24 mouse cellular contexts compared by ENCODE assay signal in genomic region chr10:128878811-128879210, GRCm38 (mm10). TPM values are rescaled to one million over a fixed set of nuclear protein-coding genes. Genes with fewer than 3 reads are reported as not detected.
DNase-seq lines count a peak whose midpoint lies in the region; TF ChIP-seq lines count a peak whose summit lies in the region.
"Had no signal": no experiment of that assay in that cellular context is flagged by ENCODE, and none has a peak within 500 bp of the region (broad histone marks: within the 10 kb centered on the region; RNA-seq: fewer than 3 reads in every experiment).

No protein-coding gene starts in this region.

- no peak for TF ChIP-seq POLR2A in testis, adult 2 months (IDR thresholded peaks at IDR 0.05; ENCODE audit: control insufficient read depth, low read depth, low read length)

- no peaks in the 10 kb centered on the region for H3K36me3 ChIP-seq in testis, adult 2 months (ENCODE audit: control insufficient read depth, insufficient read depth, low read length)

- DNase-seq in adrenal gland, adult 2 months = peak; percentile 67
- DNase-seq in adrenal gland, postnatal 25 days = no peak
- DNase-seq in testis, postnatal 14 days (ENCODE audit: low spot score) = no peak
- peak; percentile 59 to 69 for DNase-seq in adrenal gland, postnatal 36 days
- DNase-seq in urinary bladder, postnatal 10 days (ENCODE audit: low spot score) = no peak
- no peak for DNase-seq in left cerebral cortex, adult 2 months (ENCODE audit: extremely low spot score in 1 of 2, low spot score in 2 of 2)
- DNase-seq: B cell, adult 2 months; cerebellum, adult 11-12 months; cerebellum, adult 8-10 months; cerebellum, postnatal 10 days; cerebellum, postnatal 36 days; embryo, embryonic 11 days; forebrain, postnatal 0 days; gastrocnemius, adult 2 months; gastrocnemius, postnatal 25 days had no signal

- H3K27ac ChIP-seq in testis, adult 2 months (ENCODE audit: control insufficient read depth, insufficient read depth, low read depth, low read length) = peak overlapping the region; percentile 32; the same call in 1 of the 2 replicates
- H3K27ac ChIP-seq in left cerebral cortex, adult 2 months = no peak overlapping the region
- H3K27ac ChIP-seq: embryonic facial prominence, embryonic 10.5 days; embryonic facial prominence, embryonic 13.5 days; forebrain, embryonic 10.5 days; gastrocnemius, adult 2 months; hindbrain, embryonic 12.5 days; hindbrain, embryonic 15.5 days had no signal

- TF ChIP-seq CTCF in testis, adult 2 months (IDR thresholded peaks at IDR 0.05; ENCODE audit: control insufficient read depth, insufficient read depth, insufficient replicate concordance, low read depth, low read length) = no peak
- no peak for TF ChIP-seq CTCF in left cerebral cortex, adult 2 months (IDR thresholded peaks at IDR 0.05)

- no peak overlapping the region for H3K4me3 ChIP-seq in testis, adult 2 months (ENCODE audit: control insufficient read depth, low read depth, low read length)
- H3K4me3 ChIP-seq in left cerebral cortex, adult 2 months = no peak overlapping the region
- H3K4me3 ChIP-seq: embryonic facial prominence, embryonic 10.5 days; embryonic facial prominence, embryonic 13.5 days; forebrain, embryonic 10.5 days; gastrocnemius, adult 2 months; hindbrain, embryonic 12.5 days; hindbrain, embryonic 15.5 days had no signal

- intact Hi-C loops in left cerebral cortex, adult 2 months (cut with DNase I) = no loop called here

- H3K27me3 ChIP-seq in testis, adult 2 months (ENCODE audit: control insufficient read depth, insufficient read depth, low read length) = no peaks in the 10 kb centered on the region
- H3K27me3 ChIP-seq: CH12.LX; embryonic facial prominence, embryonic 13.5 days; hindbrain, embryonic 12.5 days; hindbrain, embryonic 15.5 days; Patski had no signal

- no peaks in the 10 kb centered on the region; the same call in 1 of the 2 replicates for H3K4me1 ChIP-seq in testis, adult 2 months (ENCODE audit: control insufficient read depth, insufficient read depth, low read length)
- H3K4me1 ChIP-seq: embryonic facial prominence, embryonic 10.5 days; embryonic facial prominence, embryonic 13.5 days; hindbrain, embryonic 12.5 days; hindbrain, embryonic 15.5 days had no signal

RNA-seq across cellular contexts. Expression of gene Gdf11, which starts 12.7 kb away (rescaled TPM):
- 1 to 10 TPM; 1.8 to 2.3 TPM for total RNA-seq in adrenal gland, adult 2 months (2021)
- 0.55 and 0.99 TPM in 2 replicates for polyA plus RNA-seq in adrenal gland, adult 2 months (2012; rRNA removed)
- total RNA-seq in adrenal gland, postnatal 25 days (2021) = 1.5 and 1.9 TPM in 2 replicates
- polyA plus RNA-seq in testis, adult 2 months (2012; rRNA removed) = 0.82 and 0.93 TPM in 2 replicates
- total RNA-seq in adrenal gland, postnatal 36 days (2021) = 1 to 10 TPM; 1.7 to 2.3 TPM
- 10 to 100 TPM; 13.1 to 15.3 TPM for total RNA-seq in left cerebral cortex, adult 2 months (2021)

RNA-seq across cellular contexts. Expression of gene Cd63, which starts 22.0 kb away (rescaled TPM):
- 100 to 1,000 TPM; 279 to 433 TPM for total RNA-seq in adrenal gland, adult 2 months (2021)
- 38.2 and 44.2 TPM in 2 replicates for polyA plus RNA-seq in adrenal gland, adult 2 months (2012; rRNA removed)
- 238 and 302 TPM in 2 replicates for total RNA-seq in adrenal gland, postnatal 25 days (2021)
- polyA plus RNA-seq in testis, adult 2 months (2012; rRNA removed) = 28.8 and 30.9 TPM in 2 replicates
- total RNA-seq in adrenal gland, postnatal 36 days (2021) = 100 to 1,000 TPM; 285 to 398 TPM
- total RNA-seq in left cerebral cortex, adult 2 months (2021) = 10 to 100 TPM; 63.7 to 73.3 TPM
- total RNA-seq: CH12.LX had no signal

RNA-seq across cellular contexts. Expression of gene Rdh5, which starts 43.9 kb away (rescaled TPM):
- 10 to 100 TPM; 11.2 to 15.9 TPM for total RNA-seq in adrenal gland, adult 2 months (2021)
- 24.3 and 29.3 TPM in 2 replicates for polyA plus RNA-seq in adrenal gland, adult 2 months (2012; rRNA removed)
- 7.7 and 15.9 TPM in 2 replicates for total RNA-seq in adrenal gland, postnatal 25 days (2021)
- polyA plus RNA-seq in testis, adult 2 months (2012; rRNA removed) = 7.5 and 8.9 TPM in 2 replicates
- total RNA-seq in adrenal gland, postnatal 36 days (2021) = 10 to 100 TPM; 12.0 to 14.0 TPM
- 1 to 10 TPM; 6.5 to 7.4 TPM for total RNA-seq in left cerebral cortex, adult 2 months (2021)

RNA-seq across cellular contexts. Expression of gene Bloc1s1, which starts 45.0 kb away (rescaled TPM):
- total RNA-seq in adrenal gland, adult 2 months (2021) = 100 to 1,000 TPM; 174 to 223 TPM
- polyA plus RNA-seq in adrenal gland, adult 2 months (2012; rRNA removed) = 99.2 and 115 TPM in 2 replicates
- 189 and 195 TPM in 2 replicates for total RNA-seq in adrenal gland, postnatal 25 days (2021)
- 97.9 and 108 TPM in 2 replicates for polyA plus RNA-seq in testis, adult 2 months (2012; rRNA removed)
- 100 to 1,000 TPM; 187 to 198 TPM for total RNA-seq in adrenal gland, postnatal 36 days (2021)
- total RNA-seq in left cerebral cortex, adult 2 months (2021) = 10 to 100 TPM; 78.8 to 80.8 TPM

RNA-seq across cellular contexts. Expression of gene Itga7, which starts 54.8 kb away (rescaled TPM):
- total RNA-seq in adrenal gland, adult 2 months (2021) = 10 to 100 TPM in 1 of 2 experiments, 1 to 10 TPM in 1; 8.4 to 25.6 TPM
- polyA plus RNA-seq in adrenal gland, adult 2 months (2012; rRNA removed) = 19.6 and 32.5 TPM in 2 replicates
- total RNA-seq in adrenal gland, postnatal 25 days (2021) = 9.6 and 10.2 TPM in 2 replicates
- polyA plus RNA-seq in testis, adult 2 months (2012; rRNA removed) = 19.0 and 19.1 TPM in 2 replicates
- 10 to 100 TPM; 10.4 to 16.0 TPM for total RNA-seq in adrenal gland, postnatal 36 days (2021)
- total RNA-seq in left cerebral cortex, adult 2 months (2021) = 10 to 100 TPM; 13.2 to 16.3 TPM
- total RNA-seq: hematopoietic stem cell, adult 5-6 weeks had no signal

Comparison
In these comparisons a context has a peak if more than half of its experiments do, and no peak if none do; other contexts are left out.
1. DNase-seq: peak in adrenal gland, adult 2 months (single experiment) and adrenal gland, postnatal 36 days (2 of 2); none in adrenal gland, postnatal 25 days (single experiment), testis, postnatal 14 days (single experiment), urinary bladder, postnatal 10 days (single experiment) and left cerebral cortex, adult 2 months (0 of 2).